Mouse (Mus musculus): ENCODE measurements around the gene Fah. TPM values are rescaled to one million over a fixed set of nuclear protein-coding genes. Genes with fewer than 3 reads are reported as not detected.
A peak's percentile ranks its signal among the peaks of the same experiment; 100 is the strongest.

Gene Fah
- total RNA-seq, 2 experiments from 2014 or later: 5.5 to 5.7 TPM

GRCm38 (mm10) chr7:84594087-84594916 is 12.2 kb downstream of the Fah start:
- DNase-seq: peak; percentile 28

- DNase-seq: no peak
These were observed 15.2 kb downstream of the Fah start for GRCm38 (mm10) chr7:84591347-84591746.

DNA sequence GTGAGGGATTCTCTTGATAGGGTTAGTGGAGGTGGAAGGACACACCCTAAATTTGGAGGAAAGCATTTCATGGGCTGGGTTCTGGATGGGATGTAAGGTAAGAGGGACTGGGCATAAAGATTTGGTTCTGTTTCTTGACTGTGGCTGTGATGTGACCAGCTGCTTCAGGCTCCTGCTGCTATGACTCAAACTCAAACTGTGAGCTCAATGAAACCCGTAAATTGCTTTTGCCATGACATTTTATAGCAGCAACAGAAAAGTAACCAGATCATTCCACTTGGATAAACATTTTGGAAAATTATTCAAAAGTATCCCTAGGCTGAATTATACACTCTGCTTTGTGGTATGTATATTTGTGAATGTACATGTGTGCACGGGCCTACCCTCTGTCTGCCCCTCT is 15.9 kb downstream of the Fah start:
- DNase-seq: no peak

GRCm38 (mm10) chr7:84587101-84587783 is 19.3 kb downstream of the Fah start:
- no peak for DNase-seq

- DNase-seq: no peak
These were observed 20.0 kb downstream of the Fah start for GRCm38 (mm10) chr7:84586360-84587100.

DNA sequence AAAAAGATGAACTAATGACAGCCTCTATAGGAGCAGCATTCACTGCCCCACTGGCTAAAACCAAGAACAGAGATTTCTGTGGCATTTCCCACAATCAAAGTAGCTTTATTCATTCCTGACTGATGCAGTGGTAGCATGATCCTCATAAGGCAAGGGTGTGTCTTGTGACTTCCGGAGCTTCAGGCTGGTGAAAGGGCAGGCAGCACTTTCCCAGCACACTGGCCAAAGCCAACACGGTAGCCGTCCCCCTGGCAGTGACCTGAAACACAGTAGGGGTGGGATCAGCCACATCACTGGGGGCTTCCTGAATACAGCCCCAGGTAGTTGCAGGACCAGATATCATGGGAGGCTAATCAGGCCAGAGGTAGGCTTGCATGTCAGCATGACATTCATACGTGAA is 21.4 kb downstream of the Fah start:
- no peak for DNase-seq

- no peak for DNase-seq
These were observed 26.8 kb downstream of the Fah start for GRCm38 (mm10) chr7:84579769-84580168.

DNA sequence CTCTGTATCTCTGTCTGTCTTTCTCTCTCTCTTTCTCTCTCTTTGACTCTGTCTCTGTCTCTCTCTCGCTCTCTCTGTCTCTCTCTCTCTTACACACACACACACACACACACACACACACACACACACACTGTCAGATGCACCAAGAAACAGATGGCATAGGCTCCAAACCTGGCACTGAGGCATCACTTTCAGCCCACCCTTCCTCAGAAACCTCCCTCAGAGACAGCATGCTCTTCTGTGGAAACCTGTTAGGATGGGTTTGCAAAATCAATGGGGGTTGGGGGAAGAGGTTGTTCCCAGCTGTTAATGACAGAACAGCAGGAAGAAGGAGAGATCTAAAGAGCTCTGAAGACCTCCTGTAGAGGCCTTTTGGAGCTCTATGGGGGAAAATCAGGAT is 27.7 kb downstream of the Fah start:
- DNase-seq: no peak

DNA sequence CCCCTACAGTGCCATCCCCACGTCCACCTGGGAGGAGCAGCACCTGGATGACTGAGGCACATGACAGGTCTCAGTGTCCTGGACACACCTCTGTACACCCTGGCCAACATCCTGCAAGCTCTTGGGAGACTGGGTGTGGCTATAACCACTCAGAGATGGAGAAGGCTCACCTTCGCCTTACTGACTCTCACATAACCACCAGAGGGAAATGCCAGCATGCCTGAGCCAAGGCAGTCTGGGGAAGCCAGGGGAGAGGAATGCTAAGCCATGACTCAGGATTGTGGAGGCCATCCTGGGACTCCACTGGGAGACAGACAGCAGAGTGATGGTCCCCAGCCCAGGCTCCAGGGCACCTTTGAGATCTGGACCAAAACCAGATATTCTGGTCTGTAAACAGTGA is 29.5 kb downstream of the Fah start:
- DNase-seq: no peak

DNA sequence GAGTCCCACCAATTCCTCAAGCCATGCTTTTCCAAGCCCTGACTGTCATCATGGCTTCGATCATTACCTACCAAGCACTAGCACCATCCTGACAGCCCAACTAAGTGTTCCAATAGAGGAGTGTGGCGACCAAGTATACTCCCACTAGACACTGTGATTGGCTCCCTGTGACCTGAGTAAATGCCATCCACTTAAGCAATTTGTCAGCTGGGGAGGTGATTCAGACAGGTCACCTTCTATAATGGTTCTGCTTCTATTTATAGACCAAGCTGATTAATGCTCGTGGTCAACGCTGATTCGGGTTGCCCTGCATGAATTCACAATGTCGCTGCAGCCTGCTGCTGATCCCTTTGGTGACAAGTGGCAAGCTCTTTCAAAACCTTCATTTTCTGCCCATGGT is 40.3 kb downstream of the Fah start:
- peak; percentile 41 for DNase-seq

GRCm38 (mm10) chr7:84564236-84564635 is 42.3 kb downstream of the Fah start:
- DNase-seq: no peak

DNA sequence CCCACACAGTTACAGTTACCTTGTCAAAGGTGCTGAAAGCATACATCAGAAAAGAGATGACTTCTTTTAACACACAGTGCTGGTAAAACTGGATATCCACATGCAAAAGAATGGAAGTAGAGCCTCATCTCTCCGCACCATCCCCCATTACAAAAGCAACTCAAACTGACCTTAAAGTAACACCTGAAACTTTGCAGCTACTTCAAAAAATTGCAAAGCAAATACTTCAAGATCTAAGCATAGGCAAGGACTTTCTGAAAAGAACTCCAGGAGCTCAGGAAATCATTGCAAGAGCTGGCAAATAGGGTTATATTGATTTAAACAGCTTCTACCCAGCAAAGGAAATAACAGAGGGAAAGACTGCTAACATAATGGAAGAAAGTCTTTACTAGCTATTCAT is 46.0 kb downstream of the Fah start:
- DNase-seq: no peak

DNA sequence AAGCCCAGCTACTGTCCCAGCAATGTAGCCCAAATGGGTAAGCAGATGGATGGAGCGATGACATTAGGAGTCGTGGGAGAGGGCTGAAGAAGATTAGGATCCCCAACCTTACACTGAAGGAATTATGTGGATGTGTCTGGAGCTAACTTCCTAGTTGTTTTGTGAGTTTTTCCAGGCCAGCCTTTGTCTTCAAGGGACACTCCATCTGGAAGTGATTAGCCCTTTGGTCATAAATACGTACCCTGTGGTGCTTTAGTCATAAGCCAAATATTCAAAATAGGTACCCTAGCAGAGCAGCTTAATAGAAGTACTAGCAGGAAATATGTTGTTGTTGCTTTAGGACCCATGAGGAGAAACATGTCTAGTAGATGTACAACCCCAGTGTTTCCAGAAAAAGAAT is 49.2 kb downstream of the Fah start:
- no peak for DNase-seq

DNA sequence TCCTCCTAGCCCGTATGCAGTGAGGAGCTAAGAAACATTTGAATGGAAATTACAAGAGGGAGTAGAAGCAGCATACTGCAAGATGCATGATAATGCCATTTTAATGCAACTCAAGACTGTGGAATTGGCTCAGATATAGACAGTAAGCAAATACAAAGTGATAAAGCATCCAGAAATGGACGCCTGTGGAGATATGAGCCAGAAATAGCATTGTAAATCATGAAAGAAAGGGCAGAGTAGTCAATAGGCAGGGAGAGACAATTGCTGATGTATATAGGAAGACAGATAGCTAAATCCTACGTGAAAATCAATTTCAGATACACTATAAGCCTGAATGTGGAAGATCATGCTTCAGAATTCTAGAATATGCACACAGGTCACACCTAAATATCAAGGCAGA is 51.2 kb downstream of the Fah start:
- DNase-seq: no peak

GRCm38 (mm10) chr7:84551472-84551871 is 55.0 kb downstream of the Fah start:
- DNase-seq: no peak

DNA sequence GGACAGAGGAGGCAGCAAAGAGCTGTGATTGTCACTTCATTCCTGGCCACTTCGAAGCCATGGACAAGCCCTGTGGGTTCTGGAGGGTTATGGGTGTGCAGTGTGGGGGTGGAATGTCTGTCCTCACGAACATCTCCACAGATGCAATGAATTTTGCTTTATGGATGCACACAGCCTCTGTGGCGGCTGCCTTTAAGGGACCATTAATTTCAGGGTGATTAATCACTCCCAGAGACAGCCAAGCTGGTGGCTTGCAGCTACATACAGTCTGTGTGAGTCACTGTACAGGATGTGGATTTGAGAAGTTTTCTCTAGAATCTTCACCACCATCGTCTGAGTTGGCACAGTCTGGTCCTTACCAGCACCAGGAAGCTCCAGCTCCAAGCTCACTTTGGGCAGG is 59.9 kb downstream of the Fah start:
- no peak for DNase-seq

GRCm38 (mm10) chr7:84544946-84545345 is 61.6 kb downstream of the Fah start:
- DNase-seq: no peak

Other genes starting within 250 kb of the Fah start
- 1 to 10 TPM; 1.5 to 1.7 TPM for gene Arnt2, start 196.5 kb downstream of the Fah start, total RNA-seq (2021)
- under 1 TPM; 0.07 TPM for gene Gm2115, start 77.8 kb downstream of the Fah start, total RNA-seq (2021)
- 10 to 100 TPM; 95.1 to 96.2 TPM for gene Zfand6, start 83.2 kb upstream of the Fah start, total RNA-seq (2021)
- gene Olfr291, start 246.8 kb upstream of the Fah start, total RNA-seq (2021): not detected